ENCODE assay signal across 20 mouse cellular contexts in the genomic region with DNA sequence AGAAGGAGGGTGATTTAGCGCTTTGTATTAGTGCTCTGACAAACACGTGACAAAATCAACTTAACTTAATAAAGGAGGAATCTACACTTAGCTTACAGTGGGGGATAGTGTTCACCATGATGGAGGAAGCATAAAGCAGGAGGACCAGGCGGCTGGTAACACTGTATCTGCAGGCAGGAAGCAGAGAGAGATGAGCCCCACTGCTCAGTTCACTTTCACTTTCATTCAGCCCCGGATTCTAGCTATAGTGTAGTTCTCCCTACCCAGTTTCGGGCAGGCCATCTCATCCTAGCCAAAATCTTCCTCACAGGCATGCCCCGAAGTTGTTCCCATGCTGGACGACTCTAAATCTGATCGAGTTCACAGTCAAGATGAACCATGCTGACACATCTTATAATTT.
DNase-seq lines count a peak whose midpoint lies in the region; ATAC-seq lines count a peak whose summit lies in the region.
"Had no signal": no experiment of that assay in that cellular context is flagged by ENCODE, and none has a peak within 500 bp of the region (broad histone marks: within the 10 kb centered on the region; RNA-seq: fewer than 3 reads in every experiment).

No protein-coding gene starts in this region.

- H3K4me3 ChIP-seq in midbrain, embryonic 13.5 days (replicated peaks), result no peak overlapping the region
- no peak overlapping the region for H3K4me3 ChIP-seq in forebrain, embryonic 14.5 days (ENCODE audit: low read depth, low read length)
- H3K4me3 ChIP-seq: forebrain, embryonic 13.5 days; heart, embryonic 12.5 days; hindbrain, embryonic 15.5 days; limb, embryonic 12.5 days; neural tube, embryonic 15.5 days had no signal

- no peaks in the 10 kb centered on the region for H3K36me3 ChIP-seq in midbrain, embryonic 13.5 days
- H3K36me3 ChIP-seq in forebrain, embryonic 14.5 days (ENCODE audit: control insufficient read depth, insufficient read depth, low read length), result no peaks in the 10 kb centered on the region
- H3K36me3 ChIP-seq: heart, embryonic 12.5 days; hindbrain, embryonic 15.5 days; limb, embryonic 12.5 days; neural tube, embryonic 15.5 days had no signal

- ATAC-seq in granulocyte monocyte progenitor cell, adult 5-6 weeks (replicated peaks; ENCODE audit: poor library complexity, severe bottlenecking), result peak; percentile 76
- no peak for ATAC-seq in midbrain, embryonic 13.5 days
- ATAC-seq in forebrain, embryonic 14.5 days, result no peak
- ATAC-seq: forebrain, embryonic 13.5 days; lung, postnatal 0 days had no signal

- DNase-seq in A20 (ENCODE audit: low read depth, low spot score), result peak; percentile 62
- DNase-seq in CD4-positive, CD25-positive, alpha-beta regulatory T cell, adult 2 months (ENCODE audit: low read depth, low spot score), result peak; percentile 72
- DNase-seq in naive thymus-derived CD4-positive, alpha-beta T cell, adult 2 months (ENCODE audit: low read depth), result peak; percentile 69
- no peak for DNase-seq in layer of hippocampus, postnatal 14 days (ENCODE audit: low spot score in 2 of 2)
- no peak for DNase-seq in forebrain, embryonic 14.5 days (ENCODE audit: low spot score)
- DNase-seq: adrenal gland, adult 8-10 months; cerebellum, postnatal 14 days; kidney, adult 11 months; kidney, postnatal 14 days; layer of hippocampus, adult 9-11 months; retina, postnatal 1 day had no signal

- no peak overlapping the region for H3K9ac ChIP-seq in midbrain, embryonic 13.5 days (replicated peaks)
- no peak overlapping the region for H3K9ac ChIP-seq in forebrain, embryonic 14.5 days (ENCODE audit: low read length)
- H3K9ac ChIP-seq: forebrain, embryonic 13.5 days; heart, embryonic 12.5 days; hindbrain, embryonic 15.5 days; limb, embryonic 12.5 days; liver, embryonic 14.5 days; neural tube, embryonic 15.5 days had no signal

- H3K27ac ChIP-seq in midbrain, embryonic 13.5 days, result no peak overlapping the region
- H3K27ac ChIP-seq in forebrain, embryonic 14.5 days (ENCODE audit: low read depth, low read length), result no peak overlapping the region
- H3K27ac ChIP-seq: forebrain, embryonic 13.5 days; hindbrain, embryonic 15.5 days; limb, embryonic 12.5 days; liver, embryonic 14.5 days; neural tube, embryonic 15.5 days had no signal

- no peaks in the 10 kb centered on the region for H3K27me3 ChIP-seq in midbrain, embryonic 13.5 days
- H3K27me3 ChIP-seq in forebrain, embryonic 14.5 days (replicated peaks; ENCODE audit: control insufficient read depth, insufficient read depth, low read length), result no peaks in the 10 kb centered on the region
- H3K27me3 ChIP-seq: heart, embryonic 12.5 days; hindbrain, embryonic 15.5 days; limb, embryonic 12.5 days; neural tube, embryonic 15.5 days had no signal

- H3K9me3 ChIP-seq in midbrain, embryonic 13.5 days, result no peaks in the 10 kb centered on the region
- H3K9me3 ChIP-seq in forebrain, embryonic 14.5 days (replicated peaks; ENCODE audit: control insufficient read depth, low read length), result no peaks in the 10 kb centered on the region
- H3K9me3 ChIP-seq: forebrain, embryonic 13.5 days; heart, embryonic 12.5 days; hindbrain, embryonic 15.5 days; limb, embryonic 12.5 days; neural tube, embryonic 15.5 days had no signal

- H3K4me1 ChIP-seq in midbrain, embryonic 13.5 days (replicated peaks), result no peaks in the 10 kb centered on the region
- no peaks in the 10 kb centered on the region for H3K4me1 ChIP-seq in forebrain, embryonic 14.5 days (ENCODE audit: control insufficient read depth, insufficient read depth, low read length)
- H3K4me1 ChIP-seq: forebrain, embryonic 13.5 days; heart, embryonic 12.5 days; hindbrain, embryonic 15.5 days; limb, embryonic 12.5 days; neural tube, embryonic 15.5 days had no signal

- no peak overlapping the region for H3K4me2 ChIP-seq in midbrain, embryonic 13.5 days (replicated peaks)
- H3K4me2 ChIP-seq in forebrain, embryonic 14.5 days (ENCODE audit: low read length), result no peak overlapping the region
- H3K4me2 ChIP-seq: forebrain, embryonic 13.5 days; heart, embryonic 12.5 days; hindbrain, embryonic 15.5 days; limb, embryonic 12.5 days; neural tube, embryonic 15.5 days had no signal

- WGBS in midbrain, embryonic 13.5 days, result 79% methylated on average over 8 of the region's 8 CpGs
- WGBS in forebrain, embryonic 14.5 days, result 83% methylated on average over 8 of the region's 8 CpGs

Comparison
In these comparisons a context has a peak if more than half of its experiments do, and no peak if none do; other contexts are left out.
1. DNase-seq: peak in A20 (single experiment), CD4-positive, CD25-positive, alpha-beta regulatory T cell, adult 2 months (single experiment) and naive thymus-derived CD4-positive, alpha-beta T cell, adult 2 months (single experiment); none in layer of hippocampus, postnatal 14 days (0 of 2) and forebrain, embryonic 14.5 days (single experiment).